Mouse (Mus musculus) mesoderm, embryonic 11.5 days (tissue): ENCODE measurements around the gene A530032D15Rik.
"Not testable (repeated sequence)": the region's sequence is repeated elsewhere in the genome, so short reads cannot be mapped to it uniquely, and the experiment has no call there.

Experiments used
- DNase-seq: peaks from one replicate; pipeline ENCODE4 v3.0.0-alpha.2; 2012; ENCODE audit warnings: low read depth, low spot score

A530032D15Rik gene

GRCm38 (mm10) chr1:85109753-85110152 lies at the start of gene A530032D15Rik:
Gene A530032D15Rik (minus strand): TSS chr1:85109853.
- not testable (repeated sequence) for DNase-seq

DNA sequence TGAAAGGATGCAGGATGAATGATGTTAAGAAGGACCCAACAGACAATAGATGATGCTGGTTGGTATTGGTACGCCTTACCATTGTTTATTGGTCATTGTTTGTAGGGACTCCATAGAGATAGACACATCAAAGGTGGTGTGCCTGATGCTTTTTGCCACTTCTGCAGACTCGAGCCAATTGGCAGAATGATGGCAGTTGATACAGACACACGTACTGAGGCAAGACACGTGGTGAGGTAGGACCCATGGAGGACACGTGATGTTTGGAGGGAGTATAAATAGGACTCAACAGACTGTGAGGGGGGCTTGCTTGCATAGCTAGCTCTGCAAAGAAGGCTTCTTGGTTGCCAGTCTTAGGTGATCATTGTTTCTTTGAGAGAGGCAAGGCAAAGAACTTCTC lies 45.5 kb upstream of the A530032D15Rik start:
- not testable (repeated sequence) for DNase-seq

- DNase-seq = not testable (repeated sequence)
Observed at GRCm38 (mm10) chr1:85133671-85134070, 24.0 kb upstream of the A530032D15Rik start.

GRCm38 (mm10) chr1:85121841-85122240 lies 12.2 kb upstream of the A530032D15Rik start:
- not testable (repeated sequence) for DNase-seq

DNA sequence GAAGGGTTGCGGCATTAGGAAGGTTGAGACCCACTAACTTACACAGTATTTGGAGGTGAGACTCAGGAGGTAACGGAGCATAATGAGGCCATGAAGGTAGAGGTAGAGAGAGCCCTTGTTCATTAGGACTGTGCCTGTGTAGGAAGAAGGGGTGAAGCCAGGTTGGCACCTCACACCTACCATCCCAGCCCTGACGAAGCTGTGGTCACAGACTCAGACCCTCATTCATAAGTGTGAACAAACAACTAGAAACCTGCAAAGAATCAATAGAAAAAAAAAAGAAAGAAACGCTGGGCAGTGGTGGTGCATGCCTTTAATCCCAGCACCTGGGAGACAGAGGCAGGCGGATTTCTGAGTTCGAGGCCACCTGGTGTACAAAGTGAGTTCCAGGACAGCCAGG lies 8.7 kb upstream of the A530032D15Rik start:
- not testable (repeated sequence) for DNase-seq

- not testable (repeated sequence) for DNase-seq
Observed at GRCm38 (mm10) chr1:85117537-85117936, 7.9 kb upstream of the A530032D15Rik start.

- DNase-seq = not testable (repeated sequence)
Observed at GRCm38 (mm10) chr1:85114666-85115402, 5.2 kb upstream of the A530032D15Rik start.

DNA sequence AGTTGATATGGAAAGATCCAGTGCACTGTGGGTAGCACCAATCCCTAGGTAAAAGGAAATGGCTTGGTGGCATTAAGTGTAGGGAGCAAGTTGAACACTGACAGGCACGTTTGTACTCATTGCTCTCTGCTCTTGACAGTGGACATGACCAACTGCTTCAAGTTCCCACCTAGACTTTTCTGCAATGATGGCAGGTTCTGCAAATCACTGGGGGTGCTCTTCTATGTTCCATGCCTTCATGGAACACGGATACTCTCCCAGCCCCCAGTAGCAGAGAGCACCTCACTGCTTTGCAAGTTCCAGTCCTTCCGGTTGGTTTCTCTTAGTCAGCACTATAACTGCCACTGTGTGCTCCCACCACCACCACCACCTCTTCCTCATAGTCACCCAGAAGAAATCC lies 4.4 kb upstream of the A530032D15Rik start:
- not testable (repeated sequence) for DNase-seq

DNA sequence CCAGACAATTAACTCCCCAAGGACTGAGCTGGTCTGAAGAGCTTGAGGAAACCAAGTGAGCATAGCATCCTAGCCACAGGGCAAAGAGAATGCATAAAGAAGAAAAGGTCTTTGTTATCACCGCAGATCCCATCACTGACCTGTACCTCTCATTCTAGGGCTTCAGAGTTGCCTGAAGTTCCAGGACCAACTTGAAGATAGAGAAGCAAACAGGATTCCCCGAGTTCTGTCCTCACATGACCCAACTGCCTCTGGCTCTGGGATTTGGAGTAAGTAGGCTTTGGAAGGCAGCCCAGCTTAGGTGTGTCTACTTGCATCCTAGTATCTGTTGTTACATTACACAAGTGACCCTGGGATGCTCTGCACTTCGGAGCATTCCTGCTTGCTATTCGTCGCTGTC lies 3.2 kb upstream of the A530032D15Rik start:
- not testable (repeated sequence) for DNase-seq

- DNase-seq = not testable (repeated sequence)
Observed at GRCm38 (mm10) chr1:85112266-85112665, 2.6 kb upstream of the A530032D15Rik start.

DNA sequence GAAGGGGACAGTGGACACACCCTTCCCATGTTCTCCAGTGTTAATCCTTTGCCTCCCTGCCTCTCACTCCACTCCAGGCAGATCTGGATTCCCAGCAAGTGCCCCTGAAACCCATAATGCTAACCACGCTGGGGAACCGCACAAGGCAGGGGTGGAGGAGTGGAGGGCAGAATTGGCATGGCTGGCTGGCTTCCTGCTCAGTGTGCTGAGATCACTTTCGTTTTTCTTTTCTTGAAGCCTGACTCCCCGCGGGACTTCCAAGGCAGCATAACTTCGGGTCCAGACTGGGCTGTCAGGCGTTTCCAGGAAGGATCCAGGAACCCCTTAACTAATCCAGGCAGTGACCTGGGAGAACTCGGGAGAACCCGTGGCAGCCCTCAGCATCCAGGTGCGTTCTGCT lies 1.9 kb upstream of the A530032D15Rik start:
- DNase-seq = peak; percentile 0

DNA sequence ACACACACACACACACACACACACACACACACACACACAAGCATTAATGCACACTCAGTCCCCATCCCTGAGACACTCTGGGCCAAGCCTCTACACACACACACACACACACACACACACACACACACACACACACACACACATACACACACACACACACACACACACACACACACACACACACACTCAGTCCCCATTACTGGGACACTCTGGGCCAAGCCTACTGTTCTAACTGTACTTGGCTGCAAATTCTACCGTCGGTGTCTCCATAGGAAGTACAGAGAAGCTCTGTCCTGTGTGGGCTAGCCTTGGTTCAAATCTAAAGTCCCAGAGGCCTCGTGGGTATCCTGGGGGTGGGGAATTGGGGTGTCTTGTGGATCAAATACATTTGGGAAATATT lies 1.2 kb upstream of the A530032D15Rik start:
- not testable (repeated sequence) for DNase-seq

- DNase-seq = not testable (repeated sequence)
Observed at GRCm38 (mm10) chr1:85106013-85106412, 3.6 kb downstream of the A530032D15Rik start.

DNA sequence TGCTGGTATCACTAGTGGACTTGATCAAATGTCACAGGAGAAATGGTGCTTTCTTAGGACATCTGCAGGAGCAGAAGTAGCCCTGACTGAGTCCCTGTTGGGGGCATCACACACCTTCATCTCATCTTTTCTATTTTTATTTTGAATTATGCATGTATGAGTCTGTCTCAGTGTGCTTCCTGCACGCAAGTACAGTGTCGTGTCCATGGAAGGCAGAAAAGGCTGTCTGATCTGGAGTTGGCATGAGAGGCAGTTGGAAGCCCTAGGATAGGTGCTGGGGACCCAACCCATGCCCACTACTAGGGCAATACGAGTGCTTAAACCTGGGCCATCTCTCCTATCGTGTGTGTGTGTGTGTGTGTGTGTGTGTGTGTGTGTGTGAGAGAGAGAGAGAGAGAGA lies 4.3 kb downstream of the A530032D15Rik start:
- not testable (repeated sequence) for DNase-seq

GRCm38 (mm10) chr1:85101754-85102153 lies 7.9 kb downstream of the A530032D15Rik start:
- DNase-seq = not testable (repeated sequence)

DNA sequence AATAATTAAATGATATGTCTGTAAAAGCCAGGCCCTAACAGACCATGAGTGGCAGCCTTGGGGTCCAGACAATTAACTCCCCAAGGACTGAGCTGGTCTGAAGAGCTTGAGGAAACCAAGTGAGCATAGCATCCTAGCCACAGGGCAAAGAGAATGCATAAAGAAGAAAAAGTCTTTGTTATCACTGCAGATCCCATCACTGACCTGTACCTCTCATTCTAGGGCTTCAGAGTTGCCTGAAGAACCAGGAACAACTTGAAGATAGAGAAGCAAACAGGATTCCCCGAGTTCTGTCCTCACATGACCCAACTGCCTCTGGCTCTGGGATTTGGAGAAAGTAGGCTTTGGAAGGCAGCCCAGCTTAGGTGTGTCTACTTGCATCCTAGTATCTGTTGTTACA lies 9.8 kb downstream of the A530032D15Rik start, which contains the start of gene Gm10553:
Gm10553 (plus strand) TSS at position 301 of the 400 bp plus-strand sequence.
- DNase-seq = not testable (repeated sequence)

- not testable (repeated sequence) for DNase-seq
Observed at GRCm38 (mm10) chr1:85099081-85099480, 10.6 kb downstream of the A530032D15Rik start.

DNA sequence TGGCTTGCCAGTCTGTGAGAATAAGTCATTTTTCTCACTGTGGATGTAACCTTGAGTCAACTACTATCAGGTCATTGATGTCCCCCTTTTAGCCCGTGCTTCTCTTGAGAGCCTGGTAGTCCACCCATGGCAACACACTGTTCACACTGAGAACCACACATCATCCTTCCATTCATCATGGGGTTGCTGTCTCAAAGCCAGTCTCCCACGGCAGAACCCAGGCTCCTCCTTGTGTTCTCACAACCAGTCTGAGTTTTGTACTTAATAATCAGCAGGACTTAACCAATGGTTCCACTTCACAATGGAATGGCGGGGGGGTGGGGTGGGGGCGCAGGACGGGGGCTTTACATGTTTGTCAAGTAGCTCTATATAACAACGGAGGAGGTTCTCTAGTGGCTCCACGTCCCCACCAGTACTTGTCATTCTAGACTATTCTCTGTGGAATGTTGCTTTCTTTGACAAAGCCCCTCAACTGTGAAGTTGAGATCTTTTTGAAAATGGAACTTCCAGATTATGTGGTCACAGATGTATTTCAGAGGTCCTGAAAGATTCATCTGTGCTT lies 16.6 kb downstream of the A530032D15Rik start:
- DNase-seq = not testable (repeated sequence)

DNA sequence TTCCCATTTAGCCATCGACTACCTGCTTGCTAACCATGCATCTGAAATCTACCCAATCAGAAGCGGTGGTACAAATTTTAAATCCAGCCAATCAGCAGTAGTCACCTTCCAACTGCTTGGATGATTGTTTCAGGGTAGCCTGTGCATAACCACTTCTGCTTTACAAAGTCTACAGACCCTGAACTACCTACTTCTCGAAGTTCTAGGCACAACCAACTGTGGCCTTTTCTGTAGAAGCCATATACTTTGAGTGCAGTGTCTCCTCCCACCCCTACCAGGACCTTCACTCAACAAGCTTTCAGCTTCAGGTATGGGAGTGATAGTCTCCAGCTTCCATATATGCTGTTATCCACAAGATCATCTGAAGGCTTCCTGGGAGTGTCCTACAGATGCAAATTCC lies 17.5 kb downstream of the A530032D15Rik start:
- not testable (repeated sequence) for DNase-seq

DNA sequence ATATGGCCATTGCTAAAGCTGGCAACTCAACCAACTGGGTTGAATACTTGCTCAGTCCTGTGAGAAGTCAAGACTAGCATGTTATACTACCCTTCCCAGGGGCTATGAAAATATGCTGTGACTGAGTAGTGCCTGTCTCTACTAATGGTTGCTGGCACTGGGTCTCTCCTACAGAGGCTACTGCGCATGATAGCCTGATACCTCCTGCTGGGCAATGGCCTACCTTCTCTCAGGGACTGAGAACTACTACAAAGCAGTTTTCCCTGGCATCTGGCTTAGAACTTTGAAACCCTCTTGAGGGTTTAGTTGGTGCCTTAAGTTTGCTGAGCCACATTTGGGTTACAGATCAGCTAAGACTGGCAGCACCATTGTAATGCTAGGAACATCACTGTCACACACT lies 23.4 kb downstream of the A530032D15Rik start:
- not testable (repeated sequence) for DNase-seq

- not testable (repeated sequence) for DNase-seq
Observed at GRCm38 (mm10) chr1:85084803-85085202, 24.9 kb downstream of the A530032D15Rik start.

GRCm38 (mm10) chr1:85073099-85073498 lies 36.6 kb downstream of the A530032D15Rik start:
- not testable (repeated sequence) for DNase-seq

- DNase-seq = not testable (repeated sequence)
Observed at GRCm38 (mm10) chr1:85071690-85072089, 38.0 kb downstream of the A530032D15Rik start.
